Mouse (Mus musculus): ENCODE measurements around the gene Cdh13.

DNA sequence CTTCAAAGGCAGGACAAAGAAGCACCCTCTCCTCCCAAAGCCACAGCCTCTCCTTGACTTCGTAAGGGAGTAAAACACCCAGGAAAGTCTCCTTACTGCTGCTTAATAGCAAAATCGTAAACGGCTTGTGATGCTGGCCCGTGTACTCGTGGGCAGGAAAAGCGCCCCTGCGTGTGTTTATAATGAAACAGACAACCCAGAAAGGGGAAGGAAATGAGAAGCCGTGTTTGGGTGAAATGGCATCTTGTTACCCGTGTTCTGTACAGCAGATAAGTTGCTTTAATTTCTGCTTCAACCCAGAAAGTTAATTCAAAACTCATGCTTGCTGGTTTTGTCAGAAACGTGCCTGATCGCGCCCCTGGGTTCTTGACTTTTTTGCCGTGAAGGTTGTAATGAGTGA, 837.7 kb downstream of the Cdh13 start:
- TF ChIP-seq CTCF (IDR thresholded peaks at IDR 0.05; ENCODE audit: low read depth) (no peak), EP300 (IDR thresholded peaks at IDR 0.05; ENCODE audit: low read depth) (no peak)

Measured in liver, postnatal 0 days (tissue).